Mouse (Mus musculus): ENCODE results near the gene Myl10.

- no peak for TF ChIP-seq CTCF (IDR thresholded peaks at IDR 0.05; ENCODE audit: control insufficient read depth, insufficient read depth, insufficient read length)
- TF ChIP-seq FOSL1 (IDR thresholded peaks at IDR 0.05; ENCODE audit: insufficient read depth, low read length, poor library complexity, severe bottlenecking) = no peak
- no peak for TF ChIP-seq MYOG (IDR thresholded peaks at IDR 0.05; ENCODE audit: control insufficient read depth, extremely low read depth, insufficient read length)
- no peak for TF ChIP-seq MAX (IDR thresholded peaks at IDR 0.05)
- TF ChIP-seq USF1 (IDR thresholded peaks at IDR 0.05; ENCODE audit: low read depth) = no peak
Measured at GRCm38 (mm10) chr5:136694976-136695375, 2.0 kb downstream of the Myl10 start.
